Mouse (Mus musculus) embryonic facial prominence, embryonic 13.5 days (tissue): Measurements from ENCODE around the gene Acan. TPM values are rescaled to one million over a fixed set of nuclear protein-coding genes. Genes with fewer than 3 reads are reported as not detected.

Experiments
- ATAC-seq: fragments of 200-750 bp; cut with Nextera tagmentation; 2 replicates; pipeline ENCODE4 v1.8.0; 2017; ENCODE audit warnings: low read depth; ENCODE audit not compliant: insufficient number of reproducible peaks, insufficient read depth, low FRiP score, low TSS enrichment
- H3K27ac ChIP-seq: fragments of 300-500 bp; sonication (generic); 2 replicates; pipeline ENCODE4 v1.5.1; 2015; ENCODE audit warnings: moderate library complexity, mild to moderate bottlenecking, inconsistent platforms
- H3K27me3 ChIP-seq: fragments of 300-500 bp; sonication (generic); 2 replicates; pipeline ENCODE4 v1.6.1; 2015; ENCODE audit warnings: mild to moderate bottlenecking, inconsistent platforms
- H3K36me3 ChIP-seq: fragments of 300-500 bp; sonication (generic); 2 replicates; pipeline ENCODE4 v1.6.1; 2015; ENCODE audit warnings: mild to moderate bottlenecking, inconsistent platforms
- H3K4me1 ChIP-seq: fragments of 300-500 bp; sonication (generic); 2 replicates; pipeline ENCODE4 v1.6.1; 2015; ENCODE audit warnings: inconsistent platforms
- H3K4me2 ChIP-seq: fragments of 300-500 bp; sonication (generic); 2 replicates; pipeline ENCODE4 v1.6.1; 2015; ENCODE audit warnings: moderate library complexity, mild to moderate bottlenecking, inconsistent platforms
- H3K4me3 ChIP-seq: fragments of 300-500 bp; sonication (generic); 2 replicates; pipeline ENCODE4 v1.5.1; 2015; ENCODE audit warnings: mild to moderate bottlenecking, inconsistent platforms
- H3K9ac ChIP-seq: fragments of 300-500 bp; sonication (generic); 2 replicates; pipeline ENCODE4 v1.6.1; 2015; ENCODE audit warnings: mild to moderate bottlenecking, inconsistent platforms
- H3K9me3 ChIP-seq: fragments of 300-500 bp; sonication (generic); 2 replicates; pipeline ENCODE4 v1.6.1; 2016; ENCODE audit warnings: inconsistent platforms
- WGBS: fragments of 180-500 bp; shearing (Covaris S2); methylation state at CpG from one replicate; pipeline ENCODE4 v1.1.7; 2015; ENCODE audit warnings: mixed read lengths; 5-methylcytosine and 5-hydroxymethylcytosine counted together
- polyA plus RNA-seq: library from polyadenylated mRNA; unstranded; fragments of >200 nt; fragmentation: Nextera tagmentation; extraction: Ambion mirVana; gene quantifications from 2 replicates; pipeline ENCODE4 v1.2.1, GENCODE M21; 2015

Acan gene
- polyA plus RNA-seq, 1 experiment from 2014 or later: 16.6 TPM

DNA sequence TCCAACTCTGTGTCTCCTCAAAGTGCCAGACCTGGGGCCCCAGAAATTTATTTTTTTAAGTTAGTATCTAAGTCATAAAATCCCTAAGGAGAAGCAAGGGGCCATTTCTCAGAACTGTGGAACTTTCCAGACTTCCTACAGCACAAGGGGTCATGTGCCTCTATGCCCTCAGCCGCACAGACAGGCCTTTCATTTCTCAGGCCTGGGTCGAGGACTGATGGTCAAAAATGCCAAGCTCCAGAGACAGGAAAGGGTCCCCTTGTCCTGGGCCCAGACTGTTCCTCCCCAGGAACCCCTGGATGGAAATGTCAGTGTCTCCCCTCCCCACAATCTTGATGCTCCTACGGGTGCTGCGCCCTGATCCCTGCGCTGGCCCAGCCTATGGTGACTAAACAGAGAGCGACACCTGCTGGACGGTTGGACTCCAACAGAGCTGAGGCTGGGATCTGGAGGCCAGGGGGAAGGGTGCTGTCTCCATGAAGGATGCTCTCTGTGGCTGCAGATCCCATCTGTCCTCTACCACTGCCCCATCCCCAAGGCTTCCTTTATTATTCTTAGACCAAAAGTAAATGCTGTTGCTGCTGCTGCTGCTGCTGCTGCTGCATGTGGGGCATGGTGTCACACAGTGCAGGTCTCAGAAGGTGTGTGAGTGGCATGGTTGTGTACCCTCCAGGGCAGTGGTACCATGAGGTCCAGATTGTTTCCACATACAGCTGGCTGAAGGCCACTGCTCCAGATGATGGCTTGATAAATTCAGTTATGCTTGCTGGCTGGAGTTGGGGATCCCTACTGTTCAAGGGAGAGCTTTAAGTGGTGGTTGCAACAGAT is 27.5 kb downstream of the Acan start:
- no peaks in the 10 kb centered on the region for H3K4me1 ChIP-seq
- H3K4me3 ChIP-seq: no peak overlapping the region
- 0 out of 2 replicates have a peak overlapping the region, but pooled peaks have one; percentile 24 for H3K4me2 ChIP-seq
- no peaks in the 10 kb centered on the region for H3K36me3 ChIP-seq
- peak; percentile 50; the same call in 1 of the 2 replicates for ATAC-seq
- peaks cover 7% of the 10 kb centered on the region; the same call in 1 of the 2 replicates for H3K27me3 ChIP-seq
- H3K9me3 ChIP-seq: no peaks in the 10 kb centered on the region
- no peak overlapping the region for H3K9ac ChIP-seq
- peak overlapping the region; percentile 52 for H3K27ac ChIP-seq
- WGBS: 19% methylated on average over 7 of the region's 7 CpGs

DNA sequence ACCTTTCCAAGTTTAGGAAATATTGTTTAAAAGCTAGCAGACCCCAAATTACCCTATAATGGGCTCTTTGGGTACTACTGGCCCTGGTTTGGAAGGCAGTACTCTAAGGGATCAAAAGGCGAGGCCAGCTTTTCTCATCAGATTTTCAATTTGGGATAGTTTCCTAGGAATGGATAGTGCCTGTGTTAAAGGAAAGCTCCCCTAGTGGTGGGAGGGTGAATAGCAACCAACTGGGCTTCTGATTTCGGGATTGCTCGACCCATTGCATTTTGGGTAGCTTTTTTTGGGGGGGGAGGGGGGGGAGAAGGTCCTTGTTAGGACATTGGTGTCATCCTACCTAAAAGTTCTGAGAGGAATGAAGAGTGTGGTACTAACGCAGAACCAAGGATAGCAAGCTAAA is 35.8 kb downstream of the Acan start:
- ATAC-seq: no peak
- H3K4me2 ChIP-seq: no peak overlapping the region
- WGBS: 68% methylated on average over 4 of the region's 4 CpGs
- H3K9ac ChIP-seq: no peak overlapping the region
- no peaks in the 10 kb centered on the region for H3K4me1 ChIP-seq
- H3K36me3 ChIP-seq: no peaks in the 10 kb centered on the region
- H3K4me3 ChIP-seq: no peak overlapping the region
- no peaks in the 10 kb centered on the region for H3K27me3 ChIP-seq
- H3K9me3 ChIP-seq: no peaks in the 10 kb centered on the region
- H3K27ac ChIP-seq: no peak overlapping the region

DNA sequence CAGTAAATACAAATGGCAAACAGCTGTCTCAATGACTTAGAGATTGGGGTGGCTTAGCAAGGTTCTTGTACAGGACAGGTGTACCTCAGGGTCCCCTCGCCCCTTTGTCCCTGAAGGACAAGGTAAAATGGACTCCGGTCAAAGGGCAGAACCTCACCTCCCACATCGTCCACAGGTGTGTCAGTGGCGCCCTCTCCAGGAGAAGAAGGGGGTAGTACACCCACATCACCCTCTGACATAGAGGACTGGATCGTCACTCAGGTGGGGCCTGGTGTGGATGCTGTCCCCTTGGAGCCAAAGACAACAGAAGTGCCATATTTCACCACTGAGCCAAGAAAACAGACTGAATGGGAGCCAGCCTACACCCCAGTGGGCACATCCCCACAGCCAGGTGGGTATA is 43.2 kb downstream of the Acan start:
- no peak for ATAC-seq
- H3K4me1 ChIP-seq: no peaks in the 10 kb centered on the region
- no peak overlapping the region for H3K4me2 ChIP-seq
- H3K9me3 ChIP-seq: no peaks in the 10 kb centered on the region
- WGBS: 76% methylated on average over 5 of the region's 5 CpGs
- no peaks in the 10 kb centered on the region for H3K36me3 ChIP-seq
- peaks cover 4% of the 10 kb centered on the region; the same call in 1 of the 2 replicates for H3K27me3 ChIP-seq
- H3K4me3 ChIP-seq: no peak overlapping the region
- H3K9ac ChIP-seq: no peak overlapping the region
- H3K27ac ChIP-seq: no peak overlapping the region

DNA sequence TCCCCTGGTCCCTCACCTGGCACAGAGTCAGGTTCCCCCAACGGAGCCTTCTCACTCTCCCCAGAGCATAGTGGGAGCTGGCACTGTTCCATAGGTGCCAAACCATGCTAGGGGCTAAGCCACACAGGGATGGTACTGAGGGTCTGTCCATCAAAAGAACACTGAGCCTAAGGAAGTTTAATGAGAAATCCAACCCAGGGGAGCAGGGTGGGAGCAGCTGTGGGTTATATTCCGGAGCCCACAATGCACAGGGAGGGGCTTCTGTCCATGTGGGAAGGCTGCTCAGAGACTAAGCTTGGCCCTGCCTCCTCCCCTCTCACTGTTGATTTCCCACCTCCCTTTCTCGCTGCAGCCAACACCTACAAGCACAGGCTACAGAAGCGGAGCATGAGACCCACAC is 60.6 kb downstream of the Acan start:
- Histone ChIP-seq H3K36me3 (no peaks in the 10 kb centered on the region), H3K4me3 (no peak overlapping the region), H3K27me3 (no peaks in the 10 kb centered on the region), H3K4me1 (peaks cover 6% of the 10 kb centered on the region), H3K27ac (no peak overlapping the region), H3K4me2 (no peak overlapping the region), H3K9me3 (no peaks in the 10 kb centered on the region), H3K9ac (0 out of 2 replicates have a peak overlapping the region, but pooled peaks have one; percentile 27)
- ATAC-seq: no peak
- 46% methylated on average over 4 of the region's 4 CpGs for WGBS

DNA sequence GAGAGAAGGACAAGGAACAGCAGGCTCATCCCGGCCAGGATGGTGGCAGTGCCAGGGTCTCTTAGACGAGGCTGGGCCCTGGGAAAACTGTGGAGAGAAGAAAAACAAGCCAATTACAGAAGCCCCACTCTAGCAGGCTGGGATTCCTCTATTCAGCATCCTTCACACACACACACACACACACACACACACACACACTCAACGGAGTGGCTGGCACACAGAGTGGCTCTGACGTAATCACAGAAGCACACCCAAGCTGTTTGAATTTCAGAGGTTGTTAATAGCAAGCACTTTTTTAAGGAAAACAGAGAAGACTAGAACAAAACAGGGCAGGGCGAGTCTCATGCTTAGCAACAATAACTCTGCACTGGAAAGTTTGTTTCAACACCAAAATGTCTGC is 70.2 kb downstream of the Acan start:
- Histone ChIP-seq H3K36me3 (no peaks in the 10 kb centered on the region), H3K4me2 (no peak overlapping the region), H3K4me1 (peaks cover 3% of the 10 kb centered on the region), H3K4me3 (no peak overlapping the region), H3K27ac (no peak overlapping the region), H3K9me3 (no peaks in the 10 kb centered on the region), H3K9ac (no peak overlapping the region), H3K27me3 (0 out of 2 replicates have a peak, but pooled peaks cover under 1% of the 10 kb centered on the region)
- no peak for ATAC-seq
- WGBS: 77% methylated on average over 5 of the region's 5 CpGs

DNA sequence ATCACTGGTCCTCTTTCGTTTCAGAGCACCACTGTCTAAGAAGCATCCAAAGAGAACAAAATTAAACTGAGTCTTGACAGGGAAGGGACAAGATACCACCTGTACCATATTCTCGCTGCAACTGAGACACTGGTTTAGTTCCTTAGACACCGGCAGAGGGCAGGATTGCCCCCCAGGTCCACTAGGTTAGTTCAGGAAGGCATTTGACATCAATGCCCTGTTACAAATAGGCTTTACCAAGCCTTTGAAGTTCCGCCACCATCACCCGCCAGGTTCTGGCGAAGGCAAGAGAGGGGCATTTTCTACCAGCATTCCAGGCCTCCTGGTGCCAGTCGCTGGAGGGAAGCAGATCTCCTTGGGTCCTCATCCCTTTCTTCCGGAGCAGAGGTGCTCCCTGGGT is 76.6 kb downstream of the Acan start:
- no peak for ATAC-seq
- peaks cover 13% of the 10 kb centered on the region for H3K36me3 ChIP-seq
- H3K4me2 ChIP-seq: peak overlapping the region; percentile 60
- H3K27me3 ChIP-seq: peaks cover 21% of the 10 kb centered on the region
- H3K9me3 ChIP-seq: no peaks in the 10 kb centered on the region
- WGBS: 19% methylated on average over 8 of the region's 8 CpGs
- peaks cover 31% of the 10 kb centered on the region for H3K4me1 ChIP-seq
- no peak overlapping the region for H3K27ac ChIP-seq
- peak overlapping the region; percentile 35 for H3K4me3 ChIP-seq
- peak overlapping the region; percentile 49; the same call in 1 of the 2 replicates for H3K9ac ChIP-seq

DNA sequence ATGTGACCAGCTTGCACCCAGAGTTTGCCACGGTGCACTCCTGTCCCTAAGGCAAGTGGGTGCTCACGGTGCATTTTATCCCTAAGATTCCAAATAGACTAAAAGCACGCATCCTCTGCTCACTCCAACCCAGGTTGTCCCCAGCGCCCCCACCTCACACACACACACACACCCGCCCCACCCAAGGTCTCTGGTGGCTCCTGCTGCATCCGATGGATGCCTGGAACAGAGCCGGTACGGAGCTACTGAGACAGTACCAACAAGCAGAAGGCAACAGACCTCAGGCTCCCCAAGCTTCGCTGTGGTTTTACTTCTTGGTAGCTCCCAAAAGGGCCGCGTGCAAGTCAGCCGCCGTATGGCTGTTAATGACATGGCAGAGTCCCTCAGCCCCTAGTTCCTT is 77.1 kb downstream of the Acan start:
- Histone ChIP-seq H3K27ac (no peak overlapping the region), H3K36me3 (peaks cover 18% of the 10 kb centered on the region), H3K9me3 (no peaks in the 10 kb centered on the region), H3K4me2 (peak overlapping the region; percentile 60), H3K27me3 (peaks cover 21% of the 10 kb centered on the region), H3K4me1 (peaks cover 31% of the 10 kb centered on the region), H3K4me3 (peak overlapping the region; percentile 35), H3K9ac (peak overlapping the region; percentile 49)
- WGBS: 9% methylated on average over 13 of the region's 13 CpGs
- no peak for ATAC-seq

DNA sequence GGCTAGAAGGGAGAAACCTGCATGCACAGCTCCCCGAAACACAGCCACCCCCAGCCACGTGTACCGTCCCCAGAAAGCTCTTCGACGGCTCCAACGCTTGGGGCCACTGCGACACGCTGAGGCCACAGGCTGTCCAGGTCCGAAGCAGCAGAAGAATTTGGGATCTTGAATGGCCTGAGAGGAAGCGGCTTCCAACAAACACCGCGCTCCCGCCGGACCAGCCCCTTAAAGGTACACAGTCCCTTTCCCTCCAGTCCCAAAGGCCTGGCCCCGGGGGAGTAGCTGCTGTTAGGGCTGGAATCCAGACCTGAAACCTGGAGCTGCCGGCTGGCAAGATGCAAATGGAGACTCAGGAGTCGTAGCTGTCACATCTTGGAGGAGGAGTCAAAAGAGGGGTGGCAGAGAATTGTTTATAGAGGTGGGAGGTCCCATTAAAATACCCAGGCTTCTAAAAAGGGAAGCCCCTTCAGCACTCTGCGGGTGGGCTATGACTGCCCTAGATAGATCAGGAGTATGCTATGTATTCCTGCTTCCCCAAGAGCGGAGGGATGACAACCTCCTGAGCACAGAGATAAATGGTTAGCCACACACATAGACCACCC is 77.7 kb downstream of the Acan start, which contains the start of gene Hapln3:
Hapln3 (minus strand) TSS at position 176 of the 602 bp plus-strand sequence.
- H3K27ac ChIP-seq: no peak within 1 kb of the TSS; the same call in none of the 2 replicates
- H3K4me1 ChIP-seq: peaks cover 27% of the 10 kb centered on the region
- peak within 1 kb of the TSS; percentile 49 for H3K9ac ChIP-seq
- peak within 1 kb of the TSS; percentile 60 for H3K4me2 ChIP-seq
- peaks cover 24% of the 10 kb centered on the region for H3K36me3 ChIP-seq
- WGBS: 3% methylated on average over 19 of the region's 19 CpGs
- no peaks in the 10 kb centered on the region for H3K9me3 ChIP-seq
- H3K27me3 ChIP-seq: peaks cover 21% of the 10 kb centered on the region
- peak within 1 kb of the TSS; percentile 35 for H3K4me3 ChIP-seq
- ATAC-seq: no peak

DNA sequence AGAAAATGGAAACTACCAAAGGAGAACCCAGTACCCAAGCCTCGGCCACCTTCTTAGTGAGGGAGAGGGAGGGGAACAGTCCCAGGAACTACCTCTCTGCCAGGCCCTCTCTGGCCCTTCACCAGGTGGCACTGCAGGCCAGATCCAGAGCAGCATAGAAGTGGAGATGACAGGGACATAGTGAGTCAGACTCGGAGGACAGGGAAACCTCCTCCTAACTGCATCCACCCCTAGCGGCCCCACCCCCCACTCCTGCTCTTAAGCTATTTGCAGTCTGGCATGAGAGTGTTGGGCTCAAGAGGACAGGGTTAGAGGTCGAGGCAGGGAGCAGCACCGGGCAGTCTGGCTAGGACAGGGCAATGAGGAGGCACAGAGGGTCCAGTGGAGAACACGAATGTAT is 80.1 kb downstream of the Acan start:
- ATAC-seq: no peak
- Histone ChIP-seq H3K36me3 (peaks cover 45% of the 10 kb centered on the region), H3K27ac (no peak overlapping the region), H3K4me1 (peaks cover 27% of the 10 kb centered on the region), H3K4me2 (no peak overlapping the region), H3K27me3 (peaks cover 21% of the 10 kb centered on the region), H3K4me3 (no peak overlapping the region), H3K9ac (no peak overlapping the region), H3K9me3 (no peaks in the 10 kb centered on the region)
- WGBS: 33% methylated on average over 6 of the region's 6 CpGs

DNA sequence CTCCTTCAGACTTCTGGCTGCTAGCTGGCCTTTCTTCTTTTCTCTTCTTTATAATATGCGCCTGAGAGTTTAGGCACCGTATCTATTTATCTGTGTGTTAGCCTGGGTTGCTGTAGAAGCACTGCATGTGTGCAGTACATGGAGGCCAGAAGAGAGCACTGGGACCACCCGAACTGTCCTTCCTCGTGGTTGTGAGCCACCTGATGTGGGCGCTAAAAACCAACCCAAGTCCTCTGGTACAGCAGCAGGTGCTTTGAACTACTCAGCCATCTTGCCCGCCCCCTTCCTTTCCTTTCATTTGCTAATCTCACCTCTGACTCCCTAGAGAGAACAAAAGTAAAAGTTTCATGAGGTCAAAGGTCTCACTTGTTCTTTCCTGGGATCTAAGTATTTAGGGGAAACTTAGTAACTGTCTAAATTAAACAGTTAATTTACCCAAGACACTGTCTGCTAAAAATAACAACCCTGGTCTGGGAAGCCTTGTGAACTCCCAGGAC is 86.1 kb downstream of the Acan start:
- Histone ChIP-seq H3K36me3 (peaks cover 70% of the 10 kb centered on the region), H3K27ac (no peak overlapping the region), H3K27me3 (no peaks in the 10 kb centered on the region), H3K4me3 (no peak overlapping the region), H3K4me2 (no peak overlapping the region), H3K9me3 (no peaks in the 10 kb centered on the region), H3K4me1 (no peaks in the 10 kb centered on the region), H3K9ac (no peak overlapping the region)
- no peak for ATAC-seq
- 62% methylated on average over 6 of the region's 6 CpGs for WGBS

DNA sequence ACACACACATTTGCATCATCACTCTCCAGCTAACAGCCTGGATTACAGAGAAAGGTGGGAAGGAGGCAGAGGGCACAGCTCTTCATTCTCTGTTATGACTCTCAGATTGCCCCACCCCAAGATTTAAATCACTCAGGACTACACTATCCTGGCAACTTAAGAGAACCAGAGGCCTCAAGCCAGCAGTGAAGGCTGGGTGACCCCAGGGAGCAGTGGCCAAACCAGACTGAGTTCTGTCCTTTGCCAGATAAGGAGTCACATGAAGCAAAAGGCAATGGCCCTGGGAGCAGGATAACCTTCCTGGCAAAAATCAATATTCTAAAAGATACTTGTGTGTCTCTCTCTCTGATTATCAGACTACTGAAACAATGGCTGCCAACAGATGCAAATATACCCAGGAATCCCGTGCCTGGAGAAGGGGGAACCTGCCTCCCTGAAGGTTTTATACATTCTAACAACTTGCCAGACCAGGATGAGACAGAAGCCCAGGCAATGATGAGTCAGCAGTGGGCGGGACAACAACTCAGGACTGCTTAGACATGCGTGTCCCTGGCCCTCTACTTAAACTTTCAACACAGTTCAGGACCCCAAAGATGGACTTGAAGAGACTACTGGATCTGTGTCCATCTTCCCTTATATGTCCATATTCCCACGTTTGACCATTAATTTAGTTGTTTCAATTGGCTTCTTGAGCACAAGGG is 86.8 kb downstream of the Acan start:
- 49% methylated on average over 4 of the region's 4 CpGs for WGBS
- Histone ChIP-seq H3K9me3 (no peaks in the 10 kb centered on the region), H3K36me3 (peaks cover 64% of the 10 kb centered on the region), H3K4me2 (no peak overlapping the region), H3K27me3 (no peaks in the 10 kb centered on the region), H3K9ac (no peak overlapping the region), H3K4me3 (no peak overlapping the region), H3K4me1 (no peaks in the 10 kb centered on the region), H3K27ac (no peak overlapping the region)
- no peak for ATAC-seq
